Mouse (Mus musculus) heart, embryonic 11.5 days (tissue): ENCODE measurements around the gene Nebl. TPM values are rescaled to one million over a fixed set of nuclear protein-coding genes. Genes with fewer than 3 reads are reported as not detected.
"Not testable (repeated sequence)": the region's sequence is repeated elsewhere in the genome, so short reads cannot be mapped to it uniquely, and the experiment has no call there.

ENCODE experiments used
- ATAC-seq: fragments of 200-750 bp; cut with Nextera tagmentation; replicated peaks from 2 replicates; pipeline ENCODE4 v1.8.0; 2017; ENCODE audit warnings: moderate library complexity; ENCODE audit not compliant: insufficient number of reproducible peaks, low FRiP score, low TSS enrichment
- H3K27ac ChIP-seq: fragments of 300-500 bp; sonication (generic); 2 replicates; pipeline ENCODE4 v1.5.1; 2014; ENCODE audit warnings: mild to moderate bottlenecking, low read depth, low read length
- H3K27me3 ChIP-seq: fragments of 300-500 bp; sonication (generic); 2 replicates; pipeline ENCODE4 v1.6.1; 2014; ENCODE audit warnings: mild to moderate bottlenecking, low read length, mixed read lengths; ENCODE audit not compliant: control insufficient read depth, insufficient read depth
- H3K36me3 ChIP-seq: fragments of 300-500 bp; sonication (generic); 2 replicates; pipeline ENCODE4 v1.6.1; 2014; ENCODE audit warnings: mild to moderate bottlenecking, low read length, moderate library complexity, mixed read lengths; ENCODE audit not compliant: control insufficient read depth, insufficient read depth
- H3K4me1 ChIP-seq: fragments of 300-500 bp; sonication (generic); 2 replicates; pipeline ENCODE4 v1.6.1; 2014; ENCODE audit warnings: low read length; ENCODE audit not compliant: control insufficient read depth, insufficient read depth
- H3K4me2 ChIP-seq: fragments of 300-500 bp; sonication (generic); 2 replicates; pipeline ENCODE4 v1.6.1; 2014; ENCODE audit warnings: mild to moderate bottlenecking, moderate library complexity
- H3K4me3 ChIP-seq: fragments of 300-500 bp; sonication (generic); 2 replicates; pipeline ENCODE4 v1.5.1; 2014; ENCODE audit warnings: low read depth, low read length
- H3K9ac ChIP-seq: fragments of 300-500 bp; sonication (generic); 2 replicates; pipeline ENCODE4 v1.6.1; 2014; ENCODE audit warnings: mild to moderate bottlenecking, low read depth, low read length, moderate library complexity
- H3K9me3 ChIP-seq: fragments of 300-500 bp; sonication (generic); replicated peaks from 2 replicates; pipeline ENCODE4 v1.6.1; 2016; ENCODE audit warnings: low read length; ENCODE audit not compliant: control insufficient read depth
- WGBS: fragments of 180-500 bp; shearing (Covaris S2); extraction: QIAGEN DNeasy Blood & Tissue Kit; methylation state at CpG from one replicate; pipeline ENCODE4 v1.1.7; 2014; ENCODE audit not compliant: insufficient replicate concordance; 5-methylcytosine and 5-hydroxymethylcytosine counted together
- microRNA-seq: library from miRNA; unstranded; fragments of <30 nt; microRNA quantifications from one replicate; pipeline ENCODE4, GENCODE M21; 2016; ENCODE audit warnings: borderline number of aligned reads
- polyA plus RNA-seq: library from polyadenylated mRNA; unstranded; fragments of >200 nt; fragmentation: Nextera tagmentation; extraction: Ambion mirVana; gene quantifications from 2 replicates; pipeline ENCODE4 v1.2.1, GENCODE M21; 2014

Gene Nebl
- polyA plus RNA-seq, 1 experiment from 2014 or later: 457 TPM

DNA sequence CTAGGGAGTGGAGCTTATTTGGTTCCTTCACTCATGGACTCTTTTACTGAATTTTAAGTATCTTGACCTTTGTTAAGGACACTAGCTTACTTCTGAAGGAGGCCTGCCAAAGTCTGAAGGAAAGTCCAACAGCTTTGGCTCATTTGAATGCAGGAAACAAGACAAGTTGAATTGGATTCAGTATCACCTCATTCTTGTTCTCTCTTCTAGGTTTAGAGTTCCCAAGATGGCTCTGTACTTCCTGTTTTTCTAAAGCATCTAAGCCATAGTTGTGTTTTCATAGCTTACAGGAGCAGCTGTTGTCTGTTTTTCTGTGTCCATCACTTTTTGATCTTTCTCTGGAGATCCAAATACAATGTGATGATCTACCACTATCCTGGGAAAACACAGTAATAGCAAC, 429.9 kb downstream of the Nebl start:
- H3K4me1 ChIP-seq: no peaks in the 10 kb centered on the region
- no peaks in the 10 kb centered on the region for H3K9me3 ChIP-seq
- ATAC-seq: no peak
- no peak overlapping the region for H3K4me3 ChIP-seq
- H3K27ac ChIP-seq: no peak overlapping the region
- H3K27me3 ChIP-seq: no peaks in the 10 kb centered on the region
- H3K9ac ChIP-seq: no peak overlapping the region
- H3K4me2 ChIP-seq: no peak overlapping the region
- H3K36me3 ChIP-seq: no peaks in the 10 kb centered on the region

DNA sequence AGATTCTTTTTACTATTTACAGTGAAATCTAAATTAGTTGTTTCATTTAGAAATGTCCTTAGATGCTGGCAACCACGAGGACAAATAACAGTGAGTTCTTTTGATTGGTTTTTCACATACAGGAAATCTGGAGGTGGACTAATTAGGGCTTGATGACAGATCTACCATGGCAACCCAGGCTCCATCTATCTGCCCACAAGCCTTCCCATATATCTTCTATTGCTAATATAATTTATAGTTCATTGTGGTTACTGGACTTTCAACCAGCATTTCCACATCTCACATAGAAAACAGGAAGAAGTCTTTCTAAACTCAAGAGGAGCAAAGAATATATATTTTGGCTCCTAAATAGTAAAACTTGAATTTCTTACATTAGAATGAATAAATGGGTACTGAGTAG, 433.8 kb downstream of the Nebl start:
- no peak overlapping the region for H3K9ac ChIP-seq
- H3K27ac ChIP-seq: no peak overlapping the region
- H3K4me1 ChIP-seq: no peaks in the 10 kb centered on the region
- WGBS: 52% methylated on average over 1 of the region's 1 CpGs
- no peaks in the 10 kb centered on the region for H3K9me3 ChIP-seq
- H3K36me3 ChIP-seq: no peaks in the 10 kb centered on the region
- no peak overlapping the region for H3K4me2 ChIP-seq
- no peak overlapping the region for H3K4me3 ChIP-seq
- no peak for ATAC-seq
- no peaks in the 10 kb centered on the region for H3K27me3 ChIP-seq

DNA sequence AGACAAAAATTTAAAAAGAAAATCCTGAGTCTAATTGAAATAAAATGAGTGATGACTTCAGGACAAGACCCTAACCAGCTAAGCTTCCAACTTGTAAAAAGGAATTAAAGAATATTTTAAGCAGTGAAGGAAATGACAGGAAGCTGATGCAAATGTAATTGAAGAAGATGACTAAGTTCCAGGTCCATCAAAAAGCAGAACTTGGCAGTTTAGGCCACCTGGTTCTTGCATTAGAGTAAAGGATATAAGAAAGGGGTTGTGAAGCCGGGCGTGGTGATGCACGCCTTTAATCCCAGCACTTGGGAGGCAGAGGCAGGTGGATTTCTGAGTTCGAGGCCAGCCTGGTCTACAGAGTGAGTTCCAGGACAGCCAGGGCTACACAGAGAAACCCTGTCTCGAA, 436.0 kb downstream of the Nebl start:
- not testable (repeated sequence) for H3K4me3 ChIP-seq, H3K4me2 ChIP-seq, ATAC-seq, H3K27me3 ChIP-seq, H3K9me3 ChIP-seq, H3K36me3 ChIP-seq, H3K4me1 ChIP-seq, H3K27ac ChIP-seq, H3K9ac ChIP-seq
- 84% methylated on average over 4 of the region's 5 CpGs for WGBS

Small RNAs within 50 kb of the gene (microRNA-seq; reads per million reads assigned to microRNA genes)
- gene Mir6419: not detected
